Mouse (Mus musculus): ENCODE measurements around the gene Gimap5. TPM values are rescaled to one million over a fixed set of nuclear protein-coding genes. Genes with fewer than 3 reads are reported as not detected.

Gimap5 gene
- polyA plus RNA-seq, 1 experiment from 2014 or later = 0.47 TPM

- no peaks in the 10 kb centered on the region for H3K9me3 ChIP-seq
- 86% methylated on average over 2 of the region's 2 CpGs for WGBS
- H3K27me3 ChIP-seq (ENCODE audit: insufficient read depth, poor library complexity, severe bottlenecking) = no peaks in the 10 kb centered on the region
Observed at GRCm38 (mm10) chr6:48787867-48788266, 41.9 kb downstream of the Gimap5 start.

GRCm38 (mm10) chr6:48801897-48802296 is 55.9 kb downstream of the Gimap5 start:
- no peak overlapping the region for H3K27ac ChIP-seq
- DNase-seq (ENCODE audit: low spot score) = no peak

More at GRCm38 (mm10) chr6:48787867-48788266, 41.9 kb downstream of the Gimap5 start:
- Histone ChIP-seq H3K36me3 (no peaks in the 10 kb centered on the region), H3K4me1 (replicated peaks) (no peaks in the 10 kb centered on the region), H3K4me3 (no peak overlapping the region), H3K27ac (no peak overlapping the region)
- no peak for DNase-seq (ENCODE audit: low spot score)

GRCm38 (mm10) chr6:48803406-48804051 is 57.5 kb downstream of the Gimap5 start:
- H3K36me3 ChIP-seq = no peaks in the 10 kb centered on the region
- H3K9me3 ChIP-seq = 0 out of 2 replicates have a peak, but pooled peaks cover 4% of the 10 kb centered on the region
- H3K4me3 ChIP-seq = no peak overlapping the region
- H3K4me1 ChIP-seq (replicated peaks) = no peaks in the 10 kb centered on the region
- H3K27ac ChIP-seq = no peak overlapping the region
- no peaks in the 10 kb centered on the region for H3K27me3 ChIP-seq (ENCODE audit: insufficient read depth, poor library complexity, severe bottlenecking)
- no peak for DNase-seq (ENCODE audit: low spot score)

More at GRCm38 (mm10) chr6:48801897-48802296, 55.9 kb downstream of the Gimap5 start:
- Histone ChIP-seq H3K4me1 (replicated peaks) (no peaks in the 10 kb centered on the region), H3K9me3 (0 out of 2 replicates have a peak, but pooled peaks cover 4% of the 10 kb centered on the region), H3K4me3 (no peak overlapping the region), H3K27me3 (ENCODE audit: insufficient read depth, poor library complexity, severe bottlenecking) (no peaks in the 10 kb centered on the region), H3K36me3 (no peaks in the 10 kb centered on the region)
- 83% methylated on average over 1 of the region's 1 CpGs for WGBS

Other genes with a start within 250 kb of the Gimap5 start
- 45.7 and 62.2 TPM in 2 replicates for gene Atp6v0e2, start 208.6 kb upstream of the Gimap5 start, polyA plus RNA-seq (2016; fragmentation: Nextera tagmentation; extraction: Ambion mirVana)
- 16.9 and 25.2 TPM in 2 replicates for gene Lrrc61, start 191.4 kb upstream of the Gimap5 start, polyA plus RNA-seq (2016; fragmentation: Nextera tagmentation; extraction: Ambion mirVana)
- gene Rarres2, start 173.4 kb upstream of the Gimap5 start, polyA plus RNA-seq (2016; fragmentation: Nextera tagmentation; extraction: Ambion mirVana) = 0.42 and 1.9 TPM in 2 replicates
- not detected in 2 replicates for gene Gm45021, start 156.6 kb upstream of the Gimap5 start, polyA plus RNA-seq (2016; fragmentation: Nextera tagmentation; extraction: Ambion mirVana)
- 55.9 and 57.2 TPM in 2 replicates for gene Repin1, start 152.3 kb upstream of the Gimap5 start, polyA plus RNA-seq (2016; fragmentation: Nextera tagmentation; extraction: Ambion mirVana)
- gene Gm44965, start 152.3 kb upstream of the Gimap5 start, polyA plus RNA-seq (2016; fragmentation: Nextera tagmentation; extraction: Ambion mirVana) = 1.2 TPM in 1 of 2 replicates, not detected in the other
- gene Zfp775, start 144.1 kb upstream of the Gimap5 start, polyA plus RNA-seq (2016; fragmentation: Nextera tagmentation; extraction: Ambion mirVana) = 10.5 and 12.5 TPM in 2 replicates
- 0.96 and 1.3 TPM in 2 replicates for gene AI854703, start 119.4 kb upstream of the Gimap5 start, polyA plus RNA-seq (2016; fragmentation: Nextera tagmentation; extraction: Ambion mirVana)
- gene Gimap8, start 99.0 kb upstream of the Gimap5 start, polyA plus RNA-seq (2016; fragmentation: Nextera tagmentation; extraction: Ambion mirVana) = 0.37 and 0.75 TPM in 2 replicates
- 3.4 and 4.4 TPM in 2 replicates for gene Gimap9, start 70.1 kb upstream of the Gimap5 start, polyA plus RNA-seq (2016; fragmentation: Nextera tagmentation; extraction: Ambion mirVana)
- gene Gimap4, start 61.6 kb upstream of the Gimap5 start, polyA plus RNA-seq (2016; fragmentation: Nextera tagmentation; extraction: Ambion mirVana) = 5.3 and 5.8 TPM in 2 replicates
- gene Gimap6, start 38.0 kb upstream of the Gimap5 start, polyA plus RNA-seq (2016; fragmentation: Nextera tagmentation; extraction: Ambion mirVana) = 10.0 and 10.4 TPM in 2 replicates
- not detected in 2 replicates for gene Gm28053, start 27.6 kb upstream of the Gimap5 start, polyA plus RNA-seq (2016; fragmentation: Nextera tagmentation; extraction: Ambion mirVana)
- gene Gimap7, start 27.6 kb upstream of the Gimap5 start, polyA plus RNA-seq (2016; fragmentation: Nextera tagmentation; extraction: Ambion mirVana) = not detected in 2 replicates
- gene Gimap1, start 7.1 kb upstream of the Gimap5 start, polyA plus RNA-seq (2016; fragmentation: Nextera tagmentation; extraction: Ambion mirVana) = 5.0 and 5.9 TPM in 2 replicates
- 0.09 TPM in 1 of 2 replicates, not detected in the other for gene Gimap3, start 24.7 kb downstream of the Gimap5 start, polyA plus RNA-seq (2016; fragmentation: Nextera tagmentation; extraction: Ambion mirVana)
- gene Tmem176a, start 94.7 kb downstream of the Gimap5 start, polyA plus RNA-seq (2016; fragmentation: Nextera tagmentation; extraction: Ambion mirVana) = 16.9 and 21.5 TPM in 2 replicates
- 34.0 and 52.9 TPM in 2 replicates for gene Tmem176b, start 95.3 kb downstream of the Gimap5 start, polyA plus RNA-seq (2016; fragmentation: Nextera tagmentation; extraction: Ambion mirVana)
- not detected in 2 replicates for gene Aoc1, start 126.7 kb downstream of the Gimap5 start, polyA plus RNA-seq (2016; fragmentation: Nextera tagmentation; extraction: Ambion mirVana)
- not detected in 2 replicates for gene 1600015I10Rik, start 183.7 kb downstream of the Gimap5 start, polyA plus RNA-seq (2016; fragmentation: Nextera tagmentation; extraction: Ambion mirVana)
- not detected in 2 replicates for gene Doxl2, start 228.8 kb downstream of the Gimap5 start, polyA plus RNA-seq (2016; fragmentation: Nextera tagmentation; extraction: Ambion mirVana)
- not detected in 2 replicates for gene Svs1, start 240.7 kb downstream of the Gimap5 start, polyA plus RNA-seq (2016; fragmentation: Nextera tagmentation; extraction: Ambion mirVana)

Measured in hindbrain, embryonic 10.5 days (tissue).